Mouse (Mus musculus) megakaryocyte, embryonic 14.5 days (primary cell): ENCODE results near the gene Hsf2. TPM values are rescaled to one million over a fixed set of nuclear protein-coding genes. Genes with fewer than 3 reads are reported as not detected.
"Not testable (repeated sequence)": the region's sequence is repeated elsewhere in the genome, so short reads cannot be mapped to it uniquely, and the experiment has no call there.

Experiments
- H3K27me3 ChIP-seq: replicated peaks from 2 replicates; pipeline ENCODE3; 2012; ENCODE audit warnings: inconsistent platforms
- H3K36me3 ChIP-seq: replicated peaks from 2 replicates; pipeline ENCODE3; 2012; ENCODE audit warnings: low read length, inconsistent platforms, mixed read lengths
- H3K4me1 ChIP-seq: 2 replicates; pipeline ENCODE4 v1.6.1; 2012; ENCODE audit warnings: inconsistent platforms
- H3K4me3 ChIP-seq: replicated peaks from 2 replicates; pipeline ENCODE3; 2012; ENCODE audit warnings: moderate library complexity, mild to moderate bottlenecking, inconsistent platforms
- H3K9me3 ChIP-seq: 2 replicates; pipeline ENCODE4 v1.6.1; 2012; ENCODE audit warnings: inconsistent platforms
- FLI1 ChIP-seq: IDR thresholded peaks from 2 replicates; pipeline ENCODE4 v1.6.1; 2012; ENCODE audit warnings: low read length, inconsistent platforms, mixed read lengths
- GATA1 ChIP-seq: IDR thresholded peaks from 3 replicates; pipeline ENCODE4 v1.6.1; 2012; ENCODE audit warnings: mixed read lengths, low read length, inconsistent platforms, borderline replicate concordance
- polyA plus RNA-seq: library from polyadenylated mRNA; stranded (reverse); fragments of >175 nt; gene quantifications from 2 replicates; pipeline ENCODE4 v1.2.3, GENCODE M21; 2012; ENCODE audit warnings: low replicate concordance; ENCODE audit not compliant: insufficient read depth

Hsf2 gene
- polyA plus RNA-seq = 0.28 TPM in 1 of 2 replicates, not detected in the other

DNA sequence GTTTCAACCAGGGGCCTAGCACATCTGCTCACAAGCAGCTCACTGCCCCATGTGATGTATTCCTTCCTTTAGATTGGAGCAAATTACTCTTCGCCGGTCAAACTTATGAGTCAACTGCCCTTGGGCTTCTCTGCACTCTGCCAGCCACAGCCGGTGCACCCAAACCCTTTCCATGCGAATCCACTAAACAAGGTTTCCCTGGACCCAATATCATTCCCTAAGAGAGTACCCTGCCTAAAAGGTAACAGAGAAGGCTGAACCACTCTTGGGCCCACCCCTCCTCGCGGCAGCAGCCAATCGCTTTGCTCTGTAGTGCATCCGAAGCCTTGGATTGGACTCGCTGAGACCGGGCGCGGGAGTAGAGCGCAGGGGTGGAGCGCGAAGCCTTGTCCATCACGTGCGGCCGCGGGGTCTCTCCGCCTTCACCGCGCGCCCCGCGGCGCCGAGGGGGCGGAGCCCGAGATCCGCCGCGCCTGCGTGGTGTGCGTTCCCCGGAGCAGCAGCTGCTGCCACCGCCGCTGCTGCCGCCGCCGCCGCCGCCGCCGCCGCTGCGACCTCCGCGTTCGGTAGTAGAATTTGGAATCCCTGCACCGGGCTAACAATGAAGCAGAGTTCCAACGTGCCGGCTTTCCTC lies at the start of gene Hsf2:
Hsf2 (plus strand) TSS at position 478 of the 634 bp plus-strand sequence.
- H3K9me3 ChIP-seq = 0 out of 2 replicates have a peak, but pooled peaks cover 3% of the 10 kb centered on the region
- H3K4me1 ChIP-seq = peaks cover 12% of the 10 kb centered on the region
- H3K4me3 ChIP-seq = peak within 1 kb of the TSS; percentile 95
- TF ChIP-seq FLI1 (no peak), GATA1 (no peak)
- H3K36me3 ChIP-seq = no peaks in the 10 kb centered on the region
- H3K27me3 ChIP-seq = no peaks in the 10 kb centered on the region

DNA sequence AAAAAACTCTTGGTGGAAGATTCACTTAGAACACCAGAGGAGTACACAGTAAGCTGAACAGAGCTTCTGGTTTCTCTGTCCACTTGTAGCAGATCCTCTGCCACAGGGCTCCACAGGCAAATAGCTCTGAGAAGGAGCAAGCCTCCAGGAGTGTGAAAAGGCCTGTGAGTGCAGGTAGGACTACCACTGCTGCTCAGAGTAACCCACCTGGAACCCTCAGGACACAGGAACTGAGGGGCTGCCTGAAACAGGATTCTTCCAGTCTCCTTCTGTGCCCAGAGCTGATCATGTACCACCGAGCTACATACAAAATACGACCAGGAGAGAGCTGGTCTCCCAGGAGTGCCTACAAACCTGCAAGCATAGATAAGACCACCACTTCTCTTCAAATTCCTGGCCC lies 48.3 kb upstream of the Hsf2 start:
- Histone ChIP-seq H3K4me3 (no peak overlapping the region), H3K9me3 (no peaks in the 10 kb centered on the region), H3K27me3 (no peaks in the 10 kb centered on the region), H3K4me1 (no peaks in the 10 kb centered on the region), H3K36me3 (no peaks in the 10 kb centered on the region)
- TF ChIP-seq GATA1 (no peak), FLI1 (no peak)

DNA sequence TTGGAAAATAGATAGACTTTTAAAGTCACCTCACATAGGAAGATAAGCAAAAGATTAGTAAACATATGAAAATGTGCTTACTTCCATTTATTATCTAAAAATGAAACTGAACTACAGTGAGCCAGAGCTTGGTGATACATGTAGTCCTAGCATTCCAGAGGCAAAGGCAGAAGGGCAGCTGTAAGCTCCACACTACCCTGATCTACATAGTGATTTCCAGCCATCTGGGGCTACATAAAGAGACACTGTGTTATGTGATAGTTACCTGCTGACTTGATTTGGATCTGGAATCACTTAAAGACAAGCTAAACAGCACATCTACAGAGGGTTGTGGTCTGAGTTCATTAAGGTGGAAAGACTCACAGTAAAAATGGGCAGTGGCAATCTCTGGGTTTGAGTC lies 45.1 kb upstream of the Hsf2 start:
- TF ChIP-seq GATA1 (no peak), FLI1 (no peak)
- no peaks in the 10 kb centered on the region for H3K27me3 ChIP-seq
- no peaks in the 10 kb centered on the region for H3K36me3 ChIP-seq
- no peak overlapping the region for H3K4me3 ChIP-seq
- no peaks in the 10 kb centered on the region for H3K4me1 ChIP-seq
- no peaks in the 10 kb centered on the region for H3K9me3 ChIP-seq

DNA sequence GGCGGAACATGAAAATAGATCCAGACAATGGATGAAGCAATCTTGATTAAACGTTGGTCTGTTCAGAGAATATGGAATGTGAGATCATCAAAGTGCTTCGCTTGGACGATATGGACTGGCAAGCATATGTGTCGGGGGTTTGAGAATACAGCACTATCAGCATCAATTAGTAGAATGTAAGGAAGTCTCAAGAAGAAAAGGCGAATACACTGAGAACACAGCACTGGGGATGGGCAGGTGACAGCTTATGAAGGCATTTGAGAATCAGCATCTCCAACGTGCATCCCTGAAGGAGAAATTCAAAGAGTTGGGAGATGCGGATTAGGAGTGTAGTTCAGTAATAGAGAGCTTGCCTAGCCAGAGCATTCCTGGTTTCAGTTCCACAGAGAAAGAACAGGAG lies 41.8 kb upstream of the Hsf2 start:
- no peaks in the 10 kb centered on the region for H3K27me3 ChIP-seq
- H3K4me3 ChIP-seq = no peak overlapping the region
- no peak for TF ChIP-seq FLI1
- no peak for TF ChIP-seq GATA1
- no peaks in the 10 kb centered on the region for H3K36me3 ChIP-seq
- H3K9me3 ChIP-seq = no peaks in the 10 kb centered on the region
- H3K4me1 ChIP-seq = 0 out of 2 replicates have a peak, but pooled peaks cover 2% of the 10 kb centered on the region

DNA sequence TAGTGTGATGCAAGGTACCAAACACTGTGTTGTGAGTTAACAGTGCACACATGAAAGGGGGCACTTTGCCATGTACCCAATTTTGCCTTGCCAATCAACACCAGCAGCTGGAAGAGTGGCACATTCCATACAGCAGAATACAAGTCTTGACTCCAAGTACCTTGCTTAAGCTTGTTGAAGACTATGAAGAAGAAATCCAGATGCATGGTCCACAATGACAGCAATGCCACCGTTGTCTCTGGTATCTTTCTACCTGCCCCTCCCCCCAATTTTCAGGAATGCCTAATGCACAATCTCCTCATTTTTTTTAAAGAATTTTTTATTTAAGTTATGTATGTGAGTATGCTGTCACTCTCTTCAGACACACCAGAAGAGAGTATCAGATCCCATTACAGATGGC lies 40.5 kb upstream of the Hsf2 start:
- Histone ChIP-seq H3K4me1 (0 out of 2 replicates have a peak, but pooled peaks cover 2% of the 10 kb centered on the region), H3K36me3 (no peaks in the 10 kb centered on the region), H3K27me3 (no peaks in the 10 kb centered on the region), H3K4me3 (no peak overlapping the region), H3K9me3 (no peaks in the 10 kb centered on the region)
- no peak for TF ChIP-seq GATA1
- no peak for TF ChIP-seq FLI1

DNA sequence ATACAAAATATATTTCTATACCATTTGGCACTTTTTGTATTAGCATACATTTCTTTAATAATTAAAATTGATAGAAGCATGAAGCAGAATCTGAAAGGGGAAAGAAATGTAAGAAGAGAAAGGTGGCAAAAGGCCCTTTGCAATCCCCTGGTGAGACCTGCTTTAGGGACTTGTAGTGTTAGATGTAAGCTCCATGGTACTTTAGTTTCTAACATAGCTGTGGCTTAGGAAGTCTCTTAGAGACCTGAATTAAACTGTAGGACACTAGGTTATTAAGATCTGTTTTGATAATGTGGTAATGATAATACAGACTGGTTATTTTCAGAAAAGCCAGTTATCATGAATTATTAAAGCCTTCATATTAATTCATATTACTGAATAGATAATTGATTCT lies 38.5 kb upstream of the Hsf2 start:
- Histone ChIP-seq H3K4me1 (0 out of 2 replicates have a peak, but pooled peaks cover 2% of the 10 kb centered on the region), H3K36me3 (no peaks in the 10 kb centered on the region), H3K4me3 (no peak overlapping the region), H3K9me3 (no peaks in the 10 kb centered on the region), H3K27me3 (no peaks in the 10 kb centered on the region)
- TF ChIP-seq FLI1 = no peak
- TF ChIP-seq GATA1 = no peak

DNA sequence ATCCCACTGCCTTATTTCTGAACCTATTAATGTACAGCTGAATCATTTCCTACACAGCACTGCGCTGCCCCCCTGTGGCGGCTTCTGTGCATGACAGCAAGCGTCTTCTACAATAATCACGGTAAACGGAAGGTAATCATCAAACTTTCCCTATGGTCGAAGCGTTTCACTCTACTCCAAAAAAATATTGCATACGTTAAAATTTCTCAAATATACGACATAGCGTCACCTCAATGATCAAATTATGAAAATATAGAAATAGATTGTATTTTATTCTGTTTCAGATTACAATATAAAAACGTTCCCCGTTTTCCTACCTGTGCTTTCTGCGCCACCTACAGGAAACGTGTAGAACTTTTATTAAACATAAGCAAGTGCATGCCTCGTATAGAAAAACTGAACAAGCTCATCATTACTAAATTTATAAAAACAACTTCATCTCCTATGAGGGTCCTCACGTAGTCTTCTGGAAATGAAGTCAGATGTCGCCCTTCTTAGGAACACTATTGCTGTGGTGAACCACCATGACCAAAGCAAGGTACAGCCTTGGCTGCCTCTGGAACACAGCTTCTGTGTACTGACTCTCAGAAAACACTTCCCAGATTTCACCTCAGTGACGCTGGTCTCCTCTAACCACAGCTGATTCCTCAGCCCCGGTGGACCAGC lies 38.0 kb upstream of the Hsf2 start:
- no peaks in the 10 kb centered on the region for H3K9me3 ChIP-seq
- no peaks in the 10 kb centered on the region for H3K27me3 ChIP-seq
- TF ChIP-seq GATA1 (no peak), FLI1 (no peak)
- peak overlapping the region; percentile 25 for H3K4me3 ChIP-seq
- H3K36me3 ChIP-seq = no peaks in the 10 kb centered on the region
- 0 out of 2 replicates have a peak, but pooled peaks cover 2% of the 10 kb centered on the region for H3K4me1 ChIP-seq

DNA sequence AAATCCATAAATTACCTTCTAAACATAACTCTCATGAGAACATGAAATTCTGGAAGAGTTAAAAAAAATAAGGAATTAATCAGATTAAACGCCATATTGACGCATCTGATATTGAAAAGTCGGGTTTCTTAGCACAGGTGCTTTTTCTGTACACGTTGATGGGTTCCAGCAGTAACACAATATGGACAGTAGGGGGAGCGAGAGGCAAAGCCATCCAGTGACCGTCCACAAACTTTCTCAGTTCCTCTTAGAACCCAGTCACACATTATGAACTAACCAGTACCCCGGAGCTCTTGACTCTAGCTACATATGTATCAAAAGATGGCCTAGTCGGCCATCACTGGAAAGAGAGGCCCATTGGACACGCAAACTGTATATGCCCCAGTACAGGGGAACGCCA lies 22.9 kb upstream of the Hsf2 start:
- not testable (repeated sequence) for H3K4me1 ChIP-seq, H3K9me3 ChIP-seq, H3K27me3 ChIP-seq, H3K36me3 ChIP-seq, H3K4me3 ChIP-seq

DNA sequence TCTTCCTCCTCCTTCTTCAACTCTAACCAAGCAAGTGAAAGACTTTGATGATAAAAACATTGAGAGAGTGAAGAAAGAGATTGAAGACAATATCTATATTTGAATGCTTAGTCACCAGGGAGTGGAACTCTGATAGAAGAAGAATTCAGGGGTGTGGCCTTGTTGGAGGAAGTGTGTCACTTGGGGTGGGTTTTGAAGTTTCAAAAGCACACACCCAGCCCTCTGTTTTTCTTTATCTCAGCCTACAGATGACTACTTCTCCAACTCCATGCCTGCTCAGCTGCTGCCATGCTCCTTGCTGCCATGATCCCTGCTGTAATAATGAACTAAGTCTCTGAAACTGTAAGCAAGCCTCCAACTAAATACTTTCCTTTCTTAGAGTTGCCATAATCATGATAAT lies 20.4 kb upstream of the Hsf2 start:
- Histone ChIP-seq H3K9me3 (peaks cover 4% of the 10 kb centered on the region; the same call in 1 of the 2 replicates), H3K4me1 (no peaks in the 10 kb centered on the region), H3K4me3 (no peak overlapping the region), H3K27me3 (no peaks in the 10 kb centered on the region), H3K36me3 (no peaks in the 10 kb centered on the region)
- TF ChIP-seq GATA1 (no peak), FLI1 (no peak)

DNA sequence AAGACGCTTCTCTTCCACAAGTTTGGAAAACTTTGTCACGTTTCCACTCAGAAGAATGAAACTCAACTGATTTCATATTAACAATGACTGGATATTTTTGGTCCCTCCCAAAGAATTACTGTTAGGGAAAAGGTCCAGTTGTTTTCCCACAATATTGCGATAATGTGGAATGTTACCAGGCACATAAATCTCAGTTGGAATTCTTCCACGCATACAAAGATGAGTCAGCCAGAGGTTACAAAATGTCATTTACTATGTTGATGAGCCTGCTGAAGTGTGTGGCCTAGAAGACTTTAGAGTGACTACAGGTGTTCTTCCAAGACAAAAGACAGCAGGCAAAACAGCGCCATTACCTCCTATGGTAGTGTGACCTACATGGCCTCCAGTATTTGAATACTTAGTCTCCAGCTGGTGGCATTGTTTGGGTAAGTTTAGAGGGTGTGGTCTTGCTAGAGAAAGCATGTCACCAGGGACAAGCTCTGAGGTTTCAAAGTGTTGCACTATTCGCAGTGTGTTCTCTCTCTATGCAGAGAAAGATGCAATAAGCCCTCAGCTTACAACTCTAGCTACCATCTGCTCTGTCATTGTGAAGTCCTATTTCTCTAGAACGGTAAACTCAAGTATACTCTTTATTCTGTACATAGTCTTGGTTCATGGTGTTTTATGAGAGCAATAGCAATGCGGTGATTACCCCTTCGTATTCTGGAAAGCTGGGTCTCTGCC lies 8.9 kb upstream of the Hsf2 start:
- Histone ChIP-seq H3K9me3 (no peaks in the 10 kb centered on the region), H3K27me3 (no peaks in the 10 kb centered on the region), H3K36me3 (no peaks in the 10 kb centered on the region), H3K4me1 (0 out of 2 replicates have a peak, but pooled peaks cover 3% of the 10 kb centered on the region), H3K4me3 (no peak overlapping the region)
- TF ChIP-seq GATA1 = no peak
- no peak for TF ChIP-seq FLI1
